Mouse (Mus musculus) CD4-positive helper T cell, adult 2 months (primary cell): ENCODE data around the gene Cdh15.

Source experiments
- DNase-seq: peaks from one replicate; pipeline ENCODE4 v3.0.0-alpha.2; 2012; ENCODE audit warnings: low read depth, missing footprints, low spot score

Cdh15 gene

DNA sequence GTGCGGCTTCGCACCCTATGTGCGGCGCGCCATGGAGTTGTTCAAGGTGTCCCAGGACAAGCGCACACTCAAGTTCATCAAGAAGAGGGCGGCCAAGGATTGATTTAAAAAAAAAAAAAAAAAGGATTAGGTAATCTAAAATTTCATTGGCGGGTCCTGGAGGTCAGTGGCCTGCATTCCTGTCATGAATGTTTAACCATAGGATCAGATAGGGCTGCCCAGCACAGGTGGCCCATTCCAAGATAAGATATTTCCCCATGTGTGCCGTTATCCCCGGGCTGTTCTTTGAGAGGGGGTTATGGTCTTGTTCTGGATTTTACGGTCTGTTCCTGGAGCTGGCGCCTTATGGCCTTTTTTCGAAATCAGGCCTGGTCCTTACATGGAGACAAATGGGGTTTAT is 11.1 kb upstream of the Cdh15 start:
- no peak for DNase-seq

DNA sequence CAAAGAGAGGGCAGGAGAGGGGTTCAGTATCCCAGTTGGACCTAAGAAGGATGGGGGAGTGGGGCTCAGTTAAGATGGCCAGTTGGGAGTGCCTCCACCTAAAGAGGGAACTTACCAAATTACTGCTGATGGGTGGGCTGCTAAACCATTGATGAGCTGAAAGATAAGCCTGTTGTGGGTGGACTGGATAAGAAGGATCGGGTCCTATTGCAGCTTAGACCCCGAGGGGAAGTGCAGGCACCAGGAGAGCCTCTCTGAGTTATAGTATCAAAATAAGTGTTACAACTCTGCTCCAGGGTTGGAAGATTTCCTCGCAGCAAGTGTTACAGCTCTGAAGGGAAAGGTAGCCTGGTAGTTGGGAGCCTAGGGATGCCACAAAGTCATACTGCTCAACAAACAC is 3.6 kb upstream of the Cdh15 start:
- no peak for DNase-seq

DNA sequence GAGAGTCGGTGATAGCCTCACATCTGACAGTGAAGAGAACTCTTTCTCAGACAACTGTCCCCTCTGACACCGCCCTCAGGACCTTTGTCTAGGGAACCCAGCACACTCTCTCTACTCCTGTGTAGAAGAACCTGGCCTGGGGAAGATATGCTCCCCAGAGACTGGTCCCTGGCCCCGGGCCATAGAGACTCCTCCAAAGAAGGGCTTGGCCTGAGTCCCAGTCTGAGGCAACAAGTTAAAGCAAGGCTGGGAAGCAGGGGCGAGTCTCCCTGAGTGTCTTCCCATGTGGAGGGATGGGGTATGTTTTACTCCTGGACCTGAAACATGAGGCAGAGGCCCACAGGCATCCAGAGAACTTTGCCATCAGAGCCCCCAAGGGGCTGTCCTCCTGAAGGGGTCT is 2.1 kb upstream of the Cdh15 start:
- no peak for DNase-seq

DNA sequence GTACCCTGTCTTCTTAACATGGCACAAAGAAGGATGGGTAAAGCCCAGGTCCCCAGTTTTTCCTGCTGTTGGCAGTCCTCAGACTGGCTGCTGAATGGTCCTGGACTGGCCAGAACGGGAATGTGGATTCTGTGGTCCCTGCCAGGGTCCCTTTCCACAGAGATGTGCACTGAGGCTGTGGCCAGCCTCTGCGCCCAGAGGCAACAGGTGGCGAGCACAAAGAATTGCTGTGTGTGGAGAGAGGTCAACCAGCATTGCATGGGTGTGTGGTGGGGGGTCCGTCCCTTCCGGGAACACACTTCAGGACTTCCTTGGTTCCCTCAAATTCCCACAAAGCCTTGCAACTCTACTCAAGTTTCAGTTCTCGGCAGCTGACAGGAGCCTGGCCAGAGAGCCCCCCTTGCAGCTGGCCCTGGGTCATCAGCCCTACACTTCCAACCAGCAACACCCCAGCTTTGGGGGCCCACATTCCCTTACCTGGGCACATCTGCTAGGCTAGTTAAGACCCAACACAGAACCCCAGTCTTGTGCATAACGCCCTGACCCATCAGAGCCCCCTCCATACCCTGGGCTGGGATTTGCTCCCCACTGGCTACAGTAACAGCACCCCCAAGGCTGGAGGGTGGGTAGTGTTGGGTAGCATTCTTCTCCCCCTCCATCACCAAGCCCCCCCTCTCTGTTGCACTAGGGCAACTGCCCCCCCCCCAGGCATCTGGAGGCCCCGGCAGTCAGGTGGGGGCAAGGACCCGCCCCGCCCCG is 1.6 kb downstream of the Cdh15 start:
- DNase-seq = no peak

DNA sequence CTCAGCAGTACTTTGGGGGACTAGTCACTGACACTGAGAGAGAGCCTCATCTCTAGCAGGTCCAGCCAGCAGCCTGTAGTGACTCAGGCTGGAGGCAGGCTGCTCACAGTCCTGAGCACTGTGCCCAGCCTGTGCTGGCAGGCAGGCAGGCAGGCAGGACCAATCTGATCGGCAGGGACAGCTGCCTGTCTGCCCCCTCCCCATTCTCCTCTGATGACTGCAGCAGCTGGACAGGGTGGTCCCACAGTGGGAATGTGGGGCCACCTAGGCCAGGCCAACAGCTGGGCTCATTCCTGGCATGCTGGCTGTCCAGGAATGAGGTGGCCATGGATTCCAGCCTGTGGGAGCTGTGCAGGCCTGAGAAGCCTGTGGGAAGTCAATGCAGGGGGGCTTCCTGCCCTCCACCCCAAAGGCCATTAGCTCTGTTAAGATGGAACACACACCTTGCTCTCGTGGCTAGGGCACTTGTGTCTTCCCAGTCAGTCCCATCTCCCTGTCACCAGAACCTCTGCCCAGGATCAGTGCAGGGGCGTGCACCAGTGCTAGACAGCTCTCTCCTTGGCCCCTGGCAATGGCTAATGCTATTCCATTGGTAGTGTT is 3.0 kb downstream of the Cdh15 start:
- DNase-seq = no peak

DNA sequence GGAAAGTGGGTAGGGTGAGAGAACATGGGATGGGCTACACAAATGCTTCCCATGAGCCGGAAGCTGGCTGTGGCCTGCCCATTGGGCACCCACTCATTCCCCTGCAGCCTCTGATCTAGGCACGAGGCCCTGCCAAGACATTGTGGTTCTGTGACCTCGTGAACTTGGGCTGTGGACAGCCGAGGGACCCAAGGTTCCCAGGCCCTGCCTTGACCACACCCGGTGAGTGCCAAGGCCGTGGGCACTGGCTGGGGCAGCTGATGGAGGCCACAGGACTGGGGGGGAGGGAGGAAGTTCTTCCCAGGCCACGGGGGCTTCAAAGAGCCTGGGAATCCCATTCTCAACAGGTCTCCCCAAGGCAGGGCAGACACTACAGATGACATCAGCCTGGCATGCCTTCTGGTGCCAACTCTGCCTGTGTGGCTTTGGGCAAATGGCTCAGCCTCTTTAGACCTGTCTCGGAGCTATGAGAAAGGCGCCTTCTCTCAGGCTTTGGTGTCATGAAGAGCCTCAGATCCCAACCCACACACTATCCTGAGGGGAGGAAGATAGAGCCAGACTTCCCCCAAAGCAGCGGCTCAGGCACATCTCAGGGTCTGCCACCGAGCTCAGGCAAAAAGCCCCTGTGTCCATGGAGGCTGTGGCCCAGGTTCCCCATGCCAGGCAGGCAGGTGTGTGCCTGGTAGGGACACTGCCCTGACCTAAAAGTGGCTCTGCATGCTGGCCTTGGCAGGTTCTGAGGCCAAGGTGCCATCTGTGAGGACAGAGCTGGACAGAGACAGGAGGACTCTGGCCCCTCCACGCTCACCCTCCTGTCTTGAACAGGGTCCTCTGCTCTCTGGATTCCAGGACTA is 4.2 kb downstream of the Cdh15 start:
- DNase-seq = no peak

DNA sequence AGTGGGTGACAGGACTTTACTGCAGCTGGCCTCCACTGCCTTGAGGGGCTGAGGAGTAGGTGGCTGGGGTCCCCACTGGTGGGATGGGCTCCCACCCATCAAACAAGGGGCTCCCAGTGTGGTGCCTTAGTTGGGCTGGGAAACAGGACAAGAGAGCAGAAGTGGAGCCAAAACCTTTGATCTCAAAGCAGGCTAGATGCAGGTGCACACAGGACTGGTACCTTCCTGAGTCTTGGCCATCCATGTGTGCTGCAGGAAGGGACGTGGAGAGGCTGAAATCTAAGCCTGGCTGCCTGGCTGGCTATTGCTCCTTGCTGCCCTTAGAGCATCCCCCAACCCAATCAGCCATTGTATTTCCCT is 4.8 kb downstream of the Cdh15 start:
- no peak for DNase-seq

DNA sequence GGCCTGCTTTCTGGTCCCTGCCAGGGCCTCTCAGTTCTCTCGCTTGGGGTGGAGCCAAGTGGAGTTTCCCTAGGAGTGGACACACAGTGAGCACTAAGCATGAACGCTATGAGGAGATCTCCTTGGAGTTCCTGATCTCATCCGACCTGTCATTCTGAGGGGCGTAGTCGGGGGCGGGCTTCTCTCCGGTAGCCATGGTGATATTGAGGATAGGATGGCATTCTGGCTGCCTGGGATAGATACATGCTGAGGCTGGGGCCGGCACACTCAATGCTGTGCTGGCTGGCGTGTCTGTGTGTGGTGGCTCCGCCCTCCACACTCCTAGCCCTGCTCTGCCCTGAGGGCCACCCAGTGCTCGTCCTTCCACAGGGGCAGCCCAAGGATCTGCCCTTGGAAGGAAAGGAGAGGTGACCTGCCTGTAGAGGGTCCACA is 5.6 kb downstream of the Cdh15 start:
- DNase-seq = no peak

DNA sequence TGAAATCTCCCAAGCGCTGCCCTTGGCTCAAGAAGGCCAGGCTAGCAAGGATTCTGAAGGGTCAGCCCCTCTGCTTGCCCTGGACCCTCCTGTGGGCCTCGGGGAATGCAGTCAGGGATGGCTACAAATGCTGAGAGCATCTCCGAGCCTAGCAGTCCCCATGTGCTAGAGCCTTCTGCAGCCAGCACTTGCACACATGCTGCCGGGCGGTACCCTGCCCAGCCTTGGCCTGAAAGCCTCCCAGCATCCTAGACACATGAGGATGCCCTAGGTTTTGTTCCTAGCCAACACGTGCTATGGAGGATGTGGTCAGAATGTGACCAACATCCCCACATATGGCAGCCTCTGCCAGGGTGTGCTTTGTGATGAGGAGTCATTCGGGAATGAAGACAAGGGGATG is 6.6 kb downstream of the Cdh15 start:
- DNase-seq = no peak

DNA sequence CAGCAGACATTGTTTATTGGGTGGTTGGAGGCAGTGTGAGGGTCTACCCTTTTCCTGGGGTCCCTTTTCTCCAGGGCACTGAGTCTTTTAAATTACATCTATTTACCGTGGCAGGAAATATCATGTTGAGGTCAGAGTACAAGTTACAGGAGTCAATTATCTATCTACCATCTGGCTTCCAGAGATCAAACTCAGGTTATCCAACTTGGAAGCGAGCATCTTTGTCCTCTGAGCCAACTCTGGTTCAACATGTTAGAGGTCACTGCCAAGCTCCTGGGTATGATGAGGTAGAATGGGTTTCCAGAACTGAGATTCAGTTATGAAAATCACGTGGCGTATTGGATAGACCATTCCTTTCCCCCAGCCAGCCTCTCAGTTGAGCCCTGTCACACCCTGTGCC is 7.4 kb downstream of the Cdh15 start:
- DNase-seq = no peak

DNA sequence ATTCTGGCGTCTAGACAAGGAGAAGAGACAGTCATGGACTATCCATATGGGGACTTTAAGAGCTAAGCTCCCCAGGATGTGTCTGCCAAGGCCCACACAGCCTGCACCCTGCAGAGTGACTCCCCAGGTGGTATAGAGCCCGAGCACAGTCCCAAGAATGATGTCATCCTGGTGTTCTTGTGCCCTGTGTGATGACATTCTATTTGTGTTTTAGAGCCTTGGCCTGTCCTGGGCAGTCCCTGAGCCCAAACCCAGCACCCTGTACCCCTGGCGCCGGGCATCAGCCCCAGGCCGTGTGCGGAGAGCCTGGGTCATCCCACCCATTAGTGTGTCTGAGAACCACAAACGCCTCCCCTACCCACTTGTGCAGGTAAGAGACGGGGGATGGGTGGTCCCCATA is 8.5 kb downstream of the Cdh15 start:
- no peak for DNase-seq

DNA sequence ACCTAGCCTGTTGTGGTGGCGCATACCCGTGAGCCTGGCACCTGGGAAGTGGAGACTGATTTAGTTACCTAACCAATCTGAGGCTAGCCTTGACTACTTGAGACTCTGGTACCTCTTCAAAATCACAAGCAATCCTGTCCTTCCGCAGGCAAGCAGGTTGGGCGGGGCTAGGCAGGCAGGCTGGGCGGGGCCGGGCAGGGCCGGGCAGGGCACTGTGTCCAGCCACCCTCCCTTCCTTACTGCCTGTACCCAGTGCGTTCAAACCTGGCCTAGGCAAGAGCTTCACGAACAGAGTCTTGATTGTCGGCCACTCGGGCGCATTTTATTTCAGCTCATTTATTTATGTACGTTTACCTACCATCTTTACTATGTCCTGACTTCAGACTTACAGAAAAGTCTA is 12.1 kb downstream of the Cdh15 start:
- DNase-seq = no peak

DNA sequence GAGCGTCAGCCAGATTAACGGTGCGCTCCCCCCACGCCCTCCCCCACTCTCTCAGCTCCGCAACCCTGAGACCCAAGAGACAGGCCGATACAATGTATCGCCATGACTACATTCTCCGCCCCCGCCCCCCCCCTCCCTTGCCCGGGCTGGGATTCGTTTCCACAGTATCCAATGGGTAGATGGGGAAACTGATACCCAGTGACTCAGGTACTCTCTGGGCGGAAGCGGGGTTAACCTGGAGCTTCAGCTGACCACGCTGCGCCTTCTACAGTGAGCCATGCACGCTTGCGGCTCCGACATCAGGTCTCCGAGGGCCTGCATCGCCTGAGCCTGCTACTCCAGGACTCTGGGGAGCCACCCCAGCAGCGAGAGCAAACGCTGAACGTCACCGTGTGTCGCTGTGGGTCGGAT is 17.0 kb downstream of the Cdh15 start:
- DNase-seq = peak; percentile 40

DNA sequence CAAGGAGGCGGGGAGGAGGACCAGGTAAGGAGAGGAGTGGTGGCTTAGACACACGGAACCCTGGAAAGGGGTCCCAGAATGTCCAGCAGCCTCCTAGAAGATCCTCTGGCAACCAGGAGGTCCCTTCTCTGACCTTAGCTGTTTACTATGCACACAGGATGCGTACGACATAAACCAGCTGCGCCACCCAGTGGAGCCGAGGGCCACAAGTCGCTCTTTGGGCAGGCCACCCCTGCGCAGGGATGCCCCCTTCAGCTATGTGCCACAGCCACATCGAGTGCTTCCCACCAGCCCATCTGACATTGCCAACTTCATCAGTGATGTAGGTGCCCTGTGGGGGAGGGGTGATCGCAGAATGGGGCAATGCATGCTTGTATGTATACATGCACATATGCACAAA is 17.7 kb downstream of the Cdh15 start:
- peak; percentile 39 for DNase-seq

DNA sequence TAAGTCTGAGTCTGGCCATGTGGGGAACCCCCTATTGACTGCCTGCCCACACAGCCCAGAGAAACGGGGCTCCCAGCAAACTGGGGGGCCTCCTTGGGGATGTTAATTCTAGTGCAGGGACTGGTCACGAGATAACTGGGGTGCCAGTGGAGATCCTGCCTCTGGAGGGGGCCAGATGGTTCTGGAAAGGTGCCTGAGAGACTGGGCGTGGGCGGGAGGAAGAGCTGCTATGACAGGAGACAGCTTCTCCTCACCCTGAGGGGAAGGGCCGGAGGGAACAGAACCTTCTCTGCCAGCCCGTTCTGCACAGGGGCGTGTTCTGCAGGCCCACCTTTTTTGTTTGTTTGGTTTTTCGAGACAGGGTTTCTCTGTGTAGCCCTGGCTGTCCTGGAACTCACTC is 18.5 kb downstream of the Cdh15 start:
- peak; percentile 37 for DNase-seq

DNA sequence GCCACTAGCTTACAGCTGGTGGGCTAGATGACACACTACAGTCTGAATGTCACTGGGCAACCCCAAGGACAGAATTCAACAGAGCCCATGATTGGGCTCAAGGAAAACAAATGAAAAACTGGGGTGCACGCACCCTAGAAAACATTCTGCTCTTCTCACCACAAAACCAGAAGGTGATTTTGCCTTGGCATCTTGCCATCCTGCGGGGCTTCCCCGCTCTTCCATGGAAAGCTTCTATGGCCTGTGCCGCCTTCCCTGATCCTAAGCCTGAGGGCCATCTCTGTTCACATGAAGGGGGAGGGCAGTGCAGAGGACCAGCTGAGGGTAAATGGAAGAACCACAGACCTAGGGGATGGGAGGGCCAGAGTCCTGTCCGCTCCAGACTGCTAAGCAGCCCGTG is 20.2 kb downstream of the Cdh15 start:
- DNase-seq = no peak

DNA sequence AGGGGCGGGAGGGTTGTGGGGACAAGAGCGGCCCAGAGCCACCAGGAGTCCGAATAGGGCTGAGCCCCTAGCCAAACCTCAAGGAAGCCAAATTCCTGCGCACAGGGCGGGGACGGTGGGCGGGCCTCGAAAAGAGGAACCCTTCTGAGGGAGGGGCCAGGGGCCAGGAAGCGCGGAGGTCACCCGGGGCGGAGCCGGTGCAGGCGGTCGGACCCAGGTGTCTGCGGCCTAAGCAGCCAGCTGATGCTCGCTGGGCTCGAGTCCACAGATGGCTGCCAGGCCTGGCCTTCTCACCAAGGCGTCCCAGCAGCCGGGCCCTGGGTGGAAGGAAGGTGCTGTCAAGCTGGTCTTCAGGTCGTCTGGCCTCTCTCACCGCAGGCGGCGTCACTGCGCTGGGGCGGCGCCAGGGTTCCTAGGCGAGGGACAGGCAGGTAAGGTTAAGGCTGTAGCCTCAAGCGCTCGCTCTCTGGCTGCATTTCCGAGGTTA is 22.7 kb downstream of the Cdh15 start:
- DNase-seq = peak; percentile 85

DNA sequence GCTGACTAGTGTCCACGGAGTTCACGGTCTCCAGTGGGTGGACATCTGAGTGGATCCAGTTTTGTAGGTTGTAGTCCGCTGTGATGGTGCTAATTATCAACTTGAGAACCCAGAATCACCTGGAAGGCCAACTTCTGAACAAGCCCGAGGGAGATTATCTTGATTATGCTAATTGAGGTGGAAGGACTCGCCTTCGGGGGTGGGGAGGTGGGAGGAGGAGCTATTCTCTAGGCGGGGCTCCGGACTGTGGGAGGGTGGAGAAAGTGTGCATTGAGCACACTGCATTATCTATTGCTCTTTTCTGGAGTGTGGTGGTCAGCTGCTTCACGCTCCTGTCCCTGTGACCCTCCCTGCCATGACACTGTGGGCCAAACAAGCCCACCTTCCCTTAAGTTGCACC is 23.9 kb downstream of the Cdh15 start:
- DNase-seq = no peak

DNA sequence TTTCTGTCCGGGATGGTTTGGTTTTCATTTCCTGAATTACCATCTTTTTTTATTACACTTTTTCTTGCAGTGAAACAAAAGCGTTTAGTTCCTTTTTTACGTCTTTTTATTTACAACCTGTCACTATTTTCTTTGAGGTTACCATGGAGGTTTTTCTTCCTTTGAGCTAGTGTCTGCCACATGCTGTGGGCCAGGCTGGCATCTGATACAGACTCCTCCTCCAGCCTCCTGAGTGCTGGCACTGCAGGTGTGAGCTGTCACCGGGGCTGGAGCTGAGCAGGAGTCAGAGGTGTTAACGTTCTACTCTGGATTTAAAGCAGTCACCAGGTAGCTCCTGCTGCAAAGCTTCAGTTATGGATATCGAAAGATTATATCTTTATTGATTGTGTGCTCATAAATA is 25.4 kb downstream of the Cdh15 start:
- no peak for DNase-seq

DNA sequence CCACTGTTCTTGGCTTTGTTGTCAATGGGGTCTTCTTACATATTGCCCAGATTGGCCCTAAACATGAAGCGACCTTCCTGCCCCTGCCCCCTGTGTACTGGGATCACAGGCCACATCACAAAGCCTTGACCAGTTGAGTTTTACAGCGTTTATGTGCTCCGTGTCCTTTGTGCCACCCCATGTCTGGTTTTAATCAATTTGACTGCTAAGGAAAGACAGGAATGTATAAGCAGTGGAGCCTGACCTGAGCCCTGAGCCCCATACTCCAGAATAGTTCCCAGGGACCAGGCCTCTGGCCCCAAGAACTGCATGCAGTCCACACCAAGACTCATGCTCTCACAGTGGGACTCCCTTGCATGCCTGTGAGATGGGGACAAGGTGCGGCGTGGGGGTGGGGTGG is 27.4 kb downstream of the Cdh15 start:
- DNase-seq = no peak

DNA sequence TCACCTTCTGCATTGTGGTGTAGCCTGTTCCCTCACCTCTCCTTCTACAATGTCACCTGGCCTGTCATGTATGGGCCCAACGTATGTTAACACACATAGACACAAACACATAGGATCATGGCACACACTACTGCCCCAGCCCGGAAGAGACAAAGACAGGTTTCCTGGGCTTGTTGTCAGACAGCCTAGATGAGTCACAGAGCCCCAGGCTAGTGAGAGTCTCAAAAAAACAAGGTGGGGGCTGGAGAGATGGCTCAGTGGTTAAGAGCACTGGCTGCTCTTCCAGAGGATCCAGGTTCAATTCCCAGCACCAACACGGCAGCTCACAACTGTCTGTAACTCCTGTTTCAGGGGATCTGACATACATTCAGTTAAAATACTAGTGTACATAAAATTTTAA is 30.5 kb downstream of the Cdh15 start:
- no peak for DNase-seq

DNA sequence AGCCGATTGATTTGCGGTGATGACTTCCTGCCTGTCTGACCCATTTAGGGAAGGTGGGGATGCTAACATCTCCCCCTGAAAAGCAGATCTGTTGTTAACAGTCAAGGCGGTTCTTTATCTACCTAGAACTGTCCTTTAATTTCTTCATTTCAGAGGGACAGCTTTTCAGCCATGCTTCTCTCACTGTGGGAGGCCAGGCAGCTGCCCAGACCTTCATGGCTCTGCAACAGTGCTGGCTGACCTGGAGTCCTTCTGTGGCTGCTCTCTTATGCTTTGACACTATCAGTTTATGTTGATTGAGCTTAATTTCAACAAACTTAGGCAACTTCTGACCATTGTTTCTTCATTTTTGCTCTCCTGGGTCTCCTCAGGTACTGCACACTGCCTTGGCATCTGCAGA is 32.5 kb downstream of the Cdh15 start:
- DNase-seq = no peak

DNA sequence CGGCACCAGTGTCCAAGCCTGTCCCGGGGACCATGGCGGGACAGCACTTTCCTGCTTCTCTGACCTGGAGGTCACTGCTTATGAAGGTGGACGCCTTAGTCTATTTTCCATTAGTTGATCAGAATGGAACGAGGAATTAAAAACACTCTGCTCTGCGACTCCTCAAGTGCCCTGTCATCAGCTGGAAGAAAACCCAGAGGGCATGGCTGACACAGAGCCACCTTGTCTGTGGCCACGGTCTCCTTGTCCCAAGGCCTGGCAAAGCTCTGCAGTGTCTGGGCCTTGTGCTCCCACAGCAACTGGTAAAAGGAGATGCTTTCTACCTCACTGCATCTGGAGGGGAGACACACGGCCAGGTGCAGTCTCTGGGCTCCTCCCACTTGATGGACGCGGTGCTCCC is 35.9 kb downstream of the Cdh15 start:
- no peak for DNase-seq
